ENCODE assay signal across 9 mouse cellular contexts in the genomic region with DNA sequence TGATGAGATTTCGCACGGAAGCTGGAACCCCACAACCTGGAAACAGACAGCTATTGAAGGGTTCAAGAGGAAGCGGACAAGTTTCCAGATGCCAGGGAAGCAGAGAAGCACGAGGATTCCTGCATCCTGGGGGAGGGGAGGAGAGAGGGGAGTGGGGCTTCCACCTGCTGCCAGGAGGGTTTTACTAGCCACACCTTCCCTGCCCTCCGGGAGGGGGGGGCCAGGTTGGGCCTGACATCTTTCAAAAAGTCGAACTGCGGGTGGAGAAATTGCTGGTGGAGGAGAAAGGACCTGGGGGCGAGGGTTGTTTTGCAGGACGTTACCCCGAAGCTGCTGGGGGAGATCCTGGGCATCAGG. TPM values are rescaled to one million over a fixed set of nuclear protein-coding genes. Genes with fewer than 3 reads are reported as not detected.
DNase-seq lines count a peak whose midpoint lies in the region; ATAC-seq lines count a peak whose summit lies in the region.
"Had no signal": no experiment of that assay in that cellular context is flagged by ENCODE, and none has a peak within 500 bp of the region (broad histone marks: within the 10 kb centered on the region; RNA-seq: fewer than 3 reads in every experiment).

No protein-coding gene starts in this region.

- H3K36me3 ChIP-seq in forebrain, embryonic 13.5 days (ENCODE audit: poor library complexity, severe bottlenecking) = no peaks in the 10 kb centered on the region
- no peaks in the 10 kb centered on the region for H3K36me3 ChIP-seq in liver, embryonic 13.5 days

- 7% methylated on average over 10 of the region's 10 CpGs for WGBS in forebrain, embryonic 13.5 days
- WGBS in liver, embryonic 13.5 days (ENCODE audit: insufficient replicate concordance) = 19% methylated on average over 10 of the region's 10 CpGs

- peak; percentile 29 for DNase-seq in left cerebral cortex, postnatal 4 days
- no peak for DNase-seq in left cerebral cortex, adult 11 months (ENCODE audit: low spot score)
- DNase-seq in liver, embryonic 13.5 days = no peak
- no peak for DNase-seq in gastrocnemius, adult 8-10 months (ENCODE audit: low spot score in 2 of 2)
- DNase-seq in embryo, embryonic 9.5 days (ENCODE audit: extremely low spot score) = no peak
- DNase-seq in left cerebral cortex, adult 9 months (ENCODE audit: low spot score in 2 of 2) = no peak

- intact Hi-C loops in left cerebral cortex, postnatal 4 days (cut with DNase I) = no loop called here

- peak overlapping the region; percentile 91 for H3K4me2 ChIP-seq in forebrain, embryonic 13.5 days
- H3K4me2 ChIP-seq in liver, embryonic 13.5 days = peak overlapping the region; percentile 98

- H3K4me3 ChIP-seq in brown adipose tissue, adult 24 weeks (ENCODE audit: insufficient read depth, low read depth, low read length) = peak overlapping the region; percentile 93
- peak overlapping the region; percentile 75 for H3K4me3 ChIP-seq in forebrain, embryonic 13.5 days
- peak overlapping the region; percentile 78 for H3K4me3 ChIP-seq in liver, embryonic 13.5 days (replicated peaks)

- no peak for ATAC-seq in forebrain, embryonic 13.5 days
- ATAC-seq in liver, embryonic 13.5 days (ENCODE audit: low read depth) = no peak

- peak overlapping the region; percentile 86 for H3K9ac ChIP-seq in forebrain, embryonic 13.5 days
- H3K9ac ChIP-seq in liver, embryonic 13.5 days = peak overlapping the region; percentile 89

- H3K4me1 ChIP-seq in brown adipose tissue, adult 24 weeks (ENCODE audit: control insufficient read depth, insufficient read depth, insufficient read length, low read length) = 0 out of 2 replicates have a peak, but pooled peaks cover 2% of the 10 kb centered on the region
- peaks cover 14% of the 10 kb centered on the region for H3K4me1 ChIP-seq in forebrain, embryonic 13.5 days
- H3K4me1 ChIP-seq in liver, embryonic 13.5 days (replicated peaks) = peaks cover 62% of the 10 kb centered on the region

- H3K9me3 ChIP-seq in forebrain, embryonic 13.5 days (replicated peaks) = no peaks in the 10 kb centered on the region
- H3K9me3 ChIP-seq in liver, embryonic 13.5 days (replicated peaks) = no peaks in the 10 kb centered on the region

- H3K27me3 ChIP-seq in forebrain, embryonic 13.5 days = peaks cover 5% of the 10 kb centered on the region; the same call in 1 of the 2 replicates
- no peaks in the 10 kb centered on the region; the same call in 1 of the 2 replicates for H3K27me3 ChIP-seq in liver, embryonic 13.5 days

- H3K27ac ChIP-seq in brown adipose tissue, adult 24 weeks (replicated peaks; ENCODE audit: low read depth, low read length) = no peak overlapping the region
- no peak overlapping the region for H3K27ac ChIP-seq in forebrain, embryonic 13.5 days
- H3K27ac ChIP-seq in liver, embryonic 13.5 days = peak overlapping the region; percentile 75

RNA-seq across cellular contexts. Expression of gene Rcan3, which starts 0.6 kb away (rescaled TPM):
- total RNA-seq in left cerebral cortex, postnatal 4 days (2021) = 10 to 100 TPM; 55.4 to 69.4 TPM
- 5.9 and 10.8 TPM in 2 replicates for polyA plus RNA-seq in brown adipose tissue, adult 24 weeks (2012; ENCODE audit: insufficient read depth, insufficient read length, missing spikeins)
- 14.8 and 20.9 TPM in 2 replicates for polyA plus RNA-seq in forebrain, embryonic 13.5 days (2015; fragmentation: Nextera tagmentation; extraction: Ambion mirVana)
- polyA plus RNA-seq in liver, embryonic 13.5 days (2015; fragmentation: Nextera tagmentation; extraction: Ambion mirVana) = 4.2 and 4.7 TPM in 2 replicates
- total RNA-seq in gastrocnemius, adult 8-10 months (2022) = 1 to 10 TPM; 3.1 to 4.0 (median 3.6) TPM

RNA-seq across cellular contexts. Expression of gene Ncmap, which starts 35.0 kb away (rescaled TPM):
- total RNA-seq in left cerebral cortex, postnatal 4 days (2021) = under 1 TPM; 0.60 to 0.66 TPM
- polyA plus RNA-seq in brown adipose tissue, adult 24 weeks (2012; ENCODE audit: insufficient read depth, insufficient read length, missing spikeins) = 0.71 TPM in 1 of 2 replicates, not detected in the other
- polyA plus RNA-seq in forebrain, embryonic 13.5 days (2015; fragmentation: Nextera tagmentation; extraction: Ambion mirVana) = 0.64 and 0.79 TPM in 2 replicates
- polyA plus RNA-seq in liver, embryonic 13.5 days (2015; fragmentation: Nextera tagmentation; extraction: Ambion mirVana) = 0.16 and 0.22 TPM in 2 replicates
- 1 to 10 TPM in 3 of 4 experiments, under 1 TPM in 1; 0.85 to 2.0 (median 1.5) TPM for total RNA-seq in gastrocnemius, adult 8-10 months (2022)
- total RNA-seq: common myeloid progenitor, adult 5-6 weeks had no signal
